In genomic region chr3:94611343-94611742, GRCm38 (mm10) we compare ENCODE assay signal across 14 mouse cellular contexts. TPM values are rescaled to one million over a fixed set of nuclear protein-coding genes. Genes with fewer than 3 reads are reported as not detected.
A peak's percentile ranks its signal among the peaks of the same experiment; 100 is the strongest.
DNase-seq lines count a peak whose midpoint lies in the region; ATAC-seq lines count a peak whose summit lies in the region.
"Had no signal": no experiment of that assay in that cellular context is flagged by ENCODE, and none has a peak within 500 bp of the region (broad histone marks: within the 10 kb centered on the region; RNA-seq: fewer than 3 reads in every experiment).

No protein-coding gene starts in this region.

- 0 out of 2 replicates have a peak, but pooled peaks cover 3% of the 10 kb centered on the region for H3K36me3 ChIP-seq in embryonic facial prominence, embryonic 13.5 days
- no peaks in the 10 kb centered on the region for H3K36me3 ChIP-seq in embryonic facial prominence, embryonic 10.5 days (replicated peaks)
- H3K36me3 ChIP-seq in limb, embryonic 13.5 days: no peaks in the 10 kb centered on the region
- H3K36me3 ChIP-seq: neural tube, embryonic 13.5 days had no signal

- H3K9ac ChIP-seq in embryonic facial prominence, embryonic 13.5 days: no peak overlapping the region
- no peak overlapping the region for H3K9ac ChIP-seq in limb, embryonic 13.5 days
- H3K9ac ChIP-seq: neural tube, embryonic 13.5 days had no signal

- no peak overlapping the region for H3K4me3 ChIP-seq in embryonic facial prominence, embryonic 13.5 days
- no peak overlapping the region for H3K4me3 ChIP-seq in embryonic facial prominence, embryonic 10.5 days
- no peak overlapping the region for H3K4me3 ChIP-seq in brown adipose tissue, adult 24 weeks (ENCODE audit: insufficient read depth, low read depth, low read length)
- no peak overlapping the region for H3K4me3 ChIP-seq in limb, embryonic 13.5 days
- H3K4me3 ChIP-seq: erythroblast, embryonic 14.5 days; neural tube, embryonic 13.5 days had no signal

- DNase-seq in embryonic facial prominence, embryonic 10.5 days (ENCODE audit: low spot score): no peak
- DNase-seq in left cerebral cortex, adult 18-20 months (ENCODE audit: low spot score in 2 of 2): peak; percentile 7 to 9
- no peak for DNase-seq in left cerebral cortex, postnatal 14 days (ENCODE audit: low spot score in 2 of 2)
- no peak for DNase-seq in ovary, adult 18-20 months (ENCODE audit: low spot score)
- DNase-seq in retina, embryonic 14.5 days (ENCODE audit: low spot score): no peak
- DNase-seq: kidney, postnatal 4 days had no signal

- no peak overlapping the region for H3K4me2 ChIP-seq in embryonic facial prominence, embryonic 13.5 days
- peak overlapping the region; percentile 28; the same call in 1 of the 2 replicates for H3K4me2 ChIP-seq in limb, embryonic 13.5 days (replicated peaks)
- H3K4me2 ChIP-seq: neural tube, embryonic 13.5 days had no signal

- intact Hi-C loops in left cerebral cortex, postnatal 14 days (cut with DNase I): no loop called here

- H3K4me1 ChIP-seq in embryonic facial prominence, embryonic 13.5 days: peaks cover 18% of the 10 kb centered on the region
- peaks cover 13% of the 10 kb centered on the region; the same call in 1 of the 2 replicates for H3K4me1 ChIP-seq in embryonic facial prominence, embryonic 10.5 days
- no peaks in the 10 kb centered on the region for H3K4me1 ChIP-seq in brown adipose tissue, adult 24 weeks (ENCODE audit: control insufficient read depth, insufficient read depth, insufficient read length, low read length)
- peaks cover 20% of the 10 kb centered on the region for H3K4me1 ChIP-seq in limb, embryonic 13.5 days
- H3K4me1 ChIP-seq: neural tube, embryonic 13.5 days had no signal

- WGBS in embryonic facial prominence, embryonic 13.5 days: 60% methylated on average over 4 of the region's 4 CpGs
- 71% methylated on average over 4 of the region's 4 CpGs for WGBS in embryonic facial prominence, embryonic 10.5 days
- WGBS in limb, embryonic 13.5 days: 24% methylated on average over 4 of the region's 4 CpGs

- H3K27ac ChIP-seq in embryonic facial prominence, embryonic 13.5 days: peak overlapping the region; percentile 52; the same call in 1 of the 2 replicates
- no peak overlapping the region for H3K27ac ChIP-seq in embryonic facial prominence, embryonic 10.5 days (replicated peaks)
- H3K27ac ChIP-seq in brown adipose tissue, adult 24 weeks (replicated peaks; ENCODE audit: low read depth, low read length): peak overlapping the region; percentile 66
- peak overlapping the region; percentile 65 for H3K27ac ChIP-seq in limb, embryonic 13.5 days
- H3K27ac ChIP-seq: neural tube, embryonic 13.5 days had no signal

- no peaks in the 10 kb centered on the region for H3K9me3 ChIP-seq in embryonic facial prominence, embryonic 13.5 days
- H3K9me3 ChIP-seq in embryonic facial prominence, embryonic 10.5 days: no peaks in the 10 kb centered on the region
- H3K9me3 ChIP-seq in limb, embryonic 13.5 days: no peaks in the 10 kb centered on the region
- H3K9me3 ChIP-seq: neural tube, embryonic 13.5 days had no signal

- H3K27me3 ChIP-seq in embryonic facial prominence, embryonic 13.5 days: no peaks in the 10 kb centered on the region
- H3K27me3 ChIP-seq in embryonic facial prominence, embryonic 10.5 days (replicated peaks; ENCODE audit: low read depth, poor library complexity, severe bottlenecking): no peaks in the 10 kb centered on the region
- no peaks in the 10 kb centered on the region for H3K27me3 ChIP-seq in limb, embryonic 13.5 days
- H3K27me3 ChIP-seq: neural tube, embryonic 13.5 days had no signal

- no peak for ATAC-seq in embryonic facial prominence, embryonic 13.5 days (ENCODE audit: insufficient number of reproducible peaks, insufficient read depth, low FRiP score, low TSS enrichment, low read depth)
- peak; percentile 54 for ATAC-seq in limb, embryonic 13.5 days (ENCODE audit: low FRiP score, low read depth)
- ATAC-seq: CD4-positive, CD25-positive, alpha-beta regulatory T cell, adult 4 months had no signal

RNA-seq across cellular contexts. Expression of gene Snx27, which starts 28.8 kb away (rescaled TPM):
- 53.5 and 60.0 TPM in 2 replicates for polyA plus RNA-seq in embryonic facial prominence, embryonic 13.5 days (2015; fragmentation: Nextera tagmentation; extraction: Ambion mirVana)
- 39.3 and 40.7 TPM in 2 replicates for polyA plus RNA-seq in embryonic facial prominence, embryonic 10.5 days (2016; fragmentation: Nextera tagmentation; extraction: Ambion mirVana)
- total RNA-seq in left cerebral cortex, adult 18-20 months (2021): 100 to 1,000 TPM; 106 TPM
- total RNA-seq in left cerebral cortex, postnatal 14 days (2021): 10 to 100 TPM; 79.6 to 81.8 TPM
- 12.9 and 23.1 TPM in 2 replicates for polyA plus RNA-seq in brown adipose tissue, adult 24 weeks (2012; ENCODE audit: insufficient read depth, insufficient read length, missing spikeins)
- polyA plus RNA-seq in limb, embryonic 13.5 days (2015; fragmentation: Nextera tagmentation; extraction: Ambion mirVana): 56.7 and 66.8 TPM in 2 replicates

RNA-seq across cellular contexts. Expression of gene Gm10972, which starts 31.6 kb away (rescaled TPM):
- not detected in 2 replicates for polyA plus RNA-seq in embryonic facial prominence, embryonic 13.5 days (2015; fragmentation: Nextera tagmentation; extraction: Ambion mirVana)
- polyA plus RNA-seq in embryonic facial prominence, embryonic 10.5 days (2016; fragmentation: Nextera tagmentation; extraction: Ambion mirVana): not detected in 2 replicates
- not detected for total RNA-seq in left cerebral cortex, adult 18-20 months (2021)
- not detected for total RNA-seq in left cerebral cortex, postnatal 14 days (2021)
- not detected in 2 replicates for polyA plus RNA-seq in brown adipose tissue, adult 24 weeks (2012; ENCODE audit: insufficient read depth, insufficient read length, missing spikeins)
- not detected in 2 replicates for polyA plus RNA-seq in limb, embryonic 13.5 days (2015; fragmentation: Nextera tagmentation; extraction: Ambion mirVana)
- total RNA-seq: adrenal gland, adult 18-20 months; hematopoietic stem cell, adult 5-6 weeks had no signal
- polyA plus RNA-seq: CD4-positive, CD25-positive, alpha-beta regulatory T cell, adult 4 months; erythroblast, embryonic 14.5 days; neural tube, embryonic 13.5 days had no signal

RNA-seq across cellular contexts. Expression of gene Tuft1, which starts 47.3 kb away (rescaled TPM):
- 8.6 and 8.7 TPM in 2 replicates for polyA plus RNA-seq in embryonic facial prominence, embryonic 13.5 days (2015; fragmentation: Nextera tagmentation; extraction: Ambion mirVana)
- polyA plus RNA-seq in embryonic facial prominence, embryonic 10.5 days (2016; fragmentation: Nextera tagmentation; extraction: Ambion mirVana): 4.2 and 4.7 TPM in 2 replicates
- 1 to 10 TPM; 2.5 to 2.8 TPM for total RNA-seq in left cerebral cortex, adult 18-20 months (2021)
- total RNA-seq in left cerebral cortex, postnatal 14 days (2021): 1 to 10 TPM; 1.4 to 2.0 TPM
- polyA plus RNA-seq in brown adipose tissue, adult 24 weeks (2012; ENCODE audit: insufficient read depth, insufficient read length, missing spikeins): 0.42 and 0.79 TPM in 2 replicates
- polyA plus RNA-seq in limb, embryonic 13.5 days (2015; fragmentation: Nextera tagmentation; extraction: Ambion mirVana): 4.9 and 5.3 TPM in 2 replicates

Comparison
In these comparisons a context has a peak if more than half of its experiments do, and no peak if none do; other contexts are left out.
1. DNase-seq: peak in left cerebral cortex, adult 18-20 months (2 of 2); none in embryonic facial prominence, embryonic 10.5 days (single experiment), left cerebral cortex, postnatal 14 days (0 of 2), ovary, adult 18-20 months (single experiment) and retina, embryonic 14.5 days (single experiment).